Comparison of ENCODE assay signal across 10 mouse cellular contexts in the genomic region with DNA sequence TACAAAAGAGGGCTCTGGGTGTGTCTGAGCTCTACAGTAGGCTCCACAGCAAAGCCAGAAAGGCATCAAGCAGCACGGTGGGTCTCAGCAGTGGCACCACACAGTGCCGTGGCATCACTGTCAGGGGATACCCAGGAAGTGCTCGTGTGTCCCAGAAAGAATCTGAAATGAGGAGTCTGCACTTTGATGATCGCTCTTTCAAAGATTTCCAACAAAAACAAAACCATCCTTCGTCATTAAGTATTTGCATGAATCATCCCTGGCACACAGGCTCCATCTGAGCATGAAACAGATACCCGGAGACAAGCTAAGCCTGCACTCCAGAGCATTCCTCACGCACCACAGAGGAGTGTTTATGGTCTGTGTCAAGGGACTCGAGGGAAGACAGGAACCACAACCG.
DNase-seq lines count a peak whose midpoint lies in the region; ATAC-seq and TF ChIP-seq lines count a peak whose summit lies in the region.
"Had no signal": no experiment of that assay in that cellular context is flagged by ENCODE, and none has a peak within 500 bp of the region (broad histone marks: within the 10 kb centered on the region; RNA-seq: fewer than 3 reads in every experiment).

No protein-coding gene starts in this region.

- no peak overlapping the region for H3K4me3 ChIP-seq in kidney, embryonic 16.5 days (ENCODE audit: low read length)
- H3K4me3 ChIP-seq in kidney, adult 2 months (ENCODE audit: insufficient read depth, low read depth, low read length): no peak overlapping the region
- H3K4me3 ChIP-seq in limb, embryonic 12.5 days (replicated peaks): no peak overlapping the region

- H3K4me1 ChIP-seq in kidney, embryonic 16.5 days (ENCODE audit: insufficient read depth, low read length): peaks cover 51% of the 10 kb centered on the region
- H3K4me1 ChIP-seq in kidney, adult 2 months (ENCODE audit: control insufficient read depth, insufficient read depth, low read length): no peaks in the 10 kb centered on the region
- peaks cover 61% of the 10 kb centered on the region for H3K4me1 ChIP-seq in limb, embryonic 12.5 days (replicated peaks)

- H3K9ac ChIP-seq in kidney, embryonic 16.5 days (replicated peaks; ENCODE audit: low read length): no peak overlapping the region
- no peak overlapping the region for H3K9ac ChIP-seq in limb, embryonic 12.5 days (replicated peaks)

- in situ Hi-C loops in Patski (cut with MboI; ENCODE audit: low pct_unique_long_range_greater_than_20kb): no loop called here

- H3K9me3 ChIP-seq in kidney, embryonic 16.5 days (ENCODE audit: low read length): no peaks in the 10 kb centered on the region
- H3K9me3 ChIP-seq in limb, embryonic 12.5 days: no peaks in the 10 kb centered on the region

- no peaks in the 10 kb centered on the region for H3K27me3 ChIP-seq in kidney, embryonic 16.5 days (ENCODE audit: insufficient read depth, low read length)
- no peaks in the 10 kb centered on the region for H3K27me3 ChIP-seq in kidney, adult 2 months (replicated peaks; ENCODE audit: control insufficient read depth, insufficient read depth, low read length)
- H3K27me3 ChIP-seq in Patski: no peaks in the 10 kb centered on the region
- H3K27me3 ChIP-seq in limb, embryonic 12.5 days: no peaks in the 10 kb centered on the region

- peak; percentile 58 to 85 for DNase-seq in adrenal gland, adult (ENCODE audit: inconsistent age in 2 of 2, low spot score in 1 of 2)
- no peak for DNase-seq in adrenal gland, postnatal 4 days (ENCODE audit: low spot score in 2 of 2)
- no peak for DNase-seq in kidney, adult 2 months
- peak; percentile 91 for DNase-seq in Patski (ENCODE audit: low read depth, low spot score)
- no peak for DNase-seq in cerebellum, postnatal 4 days (ENCODE audit: low spot score in 2 of 2)
- no peak for DNase-seq in urinary bladder, postnatal 25 days (ENCODE audit: low spot score)
- DNase-seq: kidney, postnatal 4 days; lung, adult 2 months had no signal

- no peaks in the 10 kb centered on the region for H3K36me3 ChIP-seq in kidney, embryonic 16.5 days (ENCODE audit: insufficient read depth, low read length)
- H3K36me3 ChIP-seq in kidney, adult 2 months (ENCODE audit: control insufficient read depth, insufficient read depth, low read length): no peaks in the 10 kb centered on the region
- H3K36me3 ChIP-seq in limb, embryonic 12.5 days: 0 out of 2 replicates have a peak, but pooled peaks cover 3% of the 10 kb centered on the region

- H3K4me2 ChIP-seq in kidney, embryonic 16.5 days (replicated peaks; ENCODE audit: low read depth, low read length): no peak overlapping the region
- no peak overlapping the region for H3K4me2 ChIP-seq in limb, embryonic 12.5 days

- no peak for TF ChIP-seq CTCF in kidney, adult 2 months (conservative IDR thresholded peaks at IDR 0.05; ENCODE audit: insufficient read depth, insufficient read length, low read depth, low read length)
- no peak for TF ChIP-seq CTCF in Patski (IDR thresholded peaks at IDR 0.05)

- POLR2A ChIA-PET in Patski (lab: Charles Lee): interaction anchor here (0.6 to 1.1 kb wide), 2 partner anchors 9 to 81 kb away, joined by 3 read pairs; no protein-coding TSS in a partner anchor

- WGBS in kidney, embryonic 16.5 days: 28% methylated on average over 9 of the region's 9 CpGs
- WGBS in kidney, adult 2 months: 60% methylated on average over 9 of the region's 9 CpGs
- 57% methylated on average over 9 of the region's 9 CpGs for WGBS in limb, embryonic 12.5 days

- H3K27ac ChIP-seq in kidney, embryonic 16.5 days (ENCODE audit: low read length): peak overlapping the region; percentile 36; the same call in 1 of the 2 replicates
- no peak overlapping the region for H3K27ac ChIP-seq in kidney, adult 2 months (ENCODE audit: insufficient read depth, low read depth, low read length)
- peak overlapping the region; percentile 51; the same call in 1 of the 2 replicates for H3K27ac ChIP-seq in limb, embryonic 12.5 days

- no peak for TF ChIP-seq POLR2A in kidney, adult 2 months (IDR thresholded peaks at IDR 0.05; ENCODE audit: low read depth, low read length)

- CTCF ChIA-PET in Patski (lab: Charles Lee): interaction anchor here (0.9 to 1.7 kb wide), 5 partner anchors 9 to 66 kb away, joined by 3 to 4 read pairs (median 3); no protein-coding TSS in a partner anchor

- peak; percentile 76; the same call in 1 of the 2 replicates for ATAC-seq in kidney, embryonic 16.5 days (ENCODE audit: low FRiP score, low TSS enrichment)
- peak; percentile 99 for ATAC-seq in Patski
- ATAC-seq in limb, embryonic 12.5 days (ENCODE audit: insufficient number of reproducible peaks, insufficient read depth, low FRiP score, low TSS enrichment, low read depth): no peak

Comparison
In these comparisons a context has a peak if more than half of its experiments do, and no peak if none do; other contexts are left out.
1. DNase-seq: peak in adrenal gland, adult (2 of 2) and Patski (single experiment); none in adrenal gland, postnatal 4 days (0 of 2), kidney, adult 2 months (single experiment), cerebellum, postnatal 4 days (0 of 2) and urinary bladder, postnatal 25 days (single experiment).